Mouse (Mus musculus) brain, embryonic 14.5 days (tissue): ENCODE measurements at regions not wholly inside any gene's neighbourhood (a gene's known extent, or its start where the extent isn't known, plus 50 kb on each side); places are given as distances from the start of the nearest gene placed in this dataset.
A peak's percentile ranks its signal among the peaks of the same experiment; 100 is the strongest.

Experiments
- DNase-seq: peaks from one replicate; pipeline ENCODE4 v3.0.0-alpha.2; 2011; ENCODE audit warnings: low read depth
- CTCF ChIP-seq: fragments of 200-500 bp; IDR thresholded peaks from 2 replicates; pipeline ENCODE4 v1.5.1; 2012; ENCODE audit warnings: inconsistent platforms, mild to moderate bottlenecking, moderate library complexity, borderline replicate concordance; ENCODE audit not compliant: insufficient read depth, insufficient read length; ENCODE audit errors: extremely low read depth
- POLR2A ChIP-seq: fragments of 200-500 bp; IDR thresholded peaks from 2 replicates; pipeline ENCODE4 v1.6.1; 2012; ENCODE audit warnings: mild to moderate bottlenecking, inconsistent platforms, borderline replicate concordance; ENCODE audit not compliant: poor library complexity, insufficient read depth, insufficient read length, severe bottlenecking; ENCODE audit errors: extremely low read depth

DNA sequence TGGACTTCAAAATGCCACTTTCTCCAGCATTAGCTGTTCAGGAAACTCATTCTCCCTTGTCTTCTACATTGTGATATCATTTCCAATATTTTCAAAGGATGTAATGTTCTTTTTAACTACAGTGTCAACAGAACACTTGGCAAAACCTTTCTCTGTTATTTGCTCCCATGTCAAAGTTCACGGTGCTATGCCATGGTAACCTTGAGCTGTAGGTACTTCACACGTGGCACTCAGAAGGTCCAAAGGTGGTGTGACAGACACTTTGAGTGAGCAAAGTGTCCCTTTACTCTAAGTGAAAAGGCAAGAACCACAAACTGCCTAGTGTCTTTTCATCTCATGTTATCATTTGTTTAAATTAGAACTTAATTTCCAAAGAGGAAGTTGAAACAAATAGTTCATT is 53.3 kb upstream of the Tram2 start:
- no peak for TF ChIP-seq CTCF
- no peak for TF ChIP-seq POLR2A
- no peak for DNase-seq

- TF ChIP-seq POLR2A: no peak
- no peak for TF ChIP-seq CTCF
- no peak for DNase-seq
Measured at GRCm38 (mm10) chr1:21146961-21147360, 67.9 kb upstream of the Tram2 start.

DNA sequence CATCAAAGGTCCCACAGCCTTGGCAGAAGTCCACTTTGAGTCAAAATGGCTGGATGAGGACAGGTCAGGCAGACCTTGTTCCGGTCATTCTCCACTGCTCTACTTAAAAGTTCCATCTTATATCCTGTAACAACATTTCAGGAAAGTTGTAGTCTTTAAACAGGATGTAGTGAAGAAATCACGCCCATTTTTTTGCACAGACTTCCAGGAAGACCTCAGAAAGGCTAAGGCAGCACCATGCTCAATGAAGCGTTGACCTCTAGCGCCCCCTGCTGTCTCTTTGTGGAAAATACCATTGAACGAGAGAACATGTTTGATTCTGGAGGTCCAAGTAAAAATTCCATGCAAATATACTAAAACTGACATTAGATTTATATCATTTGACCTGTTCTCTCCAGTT is 56.6 kb upstream of the Tmem14a start:
- TF ChIP-seq CTCF: peak; percentile 86
- TF ChIP-seq POLR2A: no peak
- peak; percentile 88 for DNase-seq

- peak; percentile 94 for DNase-seq
- peak; percentile 95 for TF ChIP-seq CTCF
- no peak for TF ChIP-seq POLR2A
Measured at GRCm38 (mm10) chr1:21166287-21166733, 52.1 kb upstream of the Tmem14a start.

GRCm38 (mm10) chr1:21166762-21167161 is 51.6 kb upstream of the Tmem14a start:
- DNase-seq: peak; percentile 8
- TF ChIP-seq CTCF: no peak
- TF ChIP-seq POLR2A: no peak
